Mouse (Mus musculus) right cerebral cortex, adult 18-20 months (tissue): ENCODE data around the gene Camk2g.

Experiments used
- DNase-seq: peaks from one replicate; pipeline ENCODE4 v3.0.0; 2022; ENCODE audit warnings: mixed read lengths

The Camk2g gene

GRCm38 (mm10) chr14:20784708-20785107 is 9.2 kb downstream of the Camk2g start:
- no peak for DNase-seq

- DNase-seq, result no peak
Measured at GRCm38 (mm10) chr14:20783526-20783925, 10.4 kb downstream of the Camk2g start.

- no peak for DNase-seq
Measured at GRCm38 (mm10) chr14:20782860-20783259, 11.0 kb downstream of the Camk2g start.

- no peak for DNase-seq
Measured at GRCm38 (mm10) chr14:20780217-20780616, 13.7 kb downstream of the Camk2g start.

GRCm38 (mm10) chr14:20778496-20778895 is 15.4 kb downstream of the Camk2g start:
- DNase-seq, result peak; percentile 37

GRCm38 (mm10) chr14:20775661-20776060 is 18.2 kb downstream of the Camk2g start:
- no peak for DNase-seq

- no peak for DNase-seq
Measured at GRCm38 (mm10) chr14:20773410-20773809, 20.5 kb downstream of the Camk2g start.

- DNase-seq, result no peak
Measured at GRCm38 (mm10) chr14:20772808-20773207, 21.1 kb downstream of the Camk2g start.

- no peak for DNase-seq
Measured at GRCm38 (mm10) chr14:20771941-20772340, 21.9 kb downstream of the Camk2g start.

GRCm38 (mm10) chr14:20768581-20768980 is 25.3 kb downstream of the Camk2g start:
- DNase-seq, result peak; percentile 38

GRCm38 (mm10) chr14:20767936-20768335 is 26.0 kb downstream of the Camk2g start:
- no peak for DNase-seq

GRCm38 (mm10) chr14:20765642-20766258 is 28.1 kb downstream of the Camk2g start:
- peak; percentile 87 for DNase-seq

- no peak for DNase-seq
Measured at GRCm38 (mm10) chr14:20764942-20765341, 28.9 kb downstream of the Camk2g start.

GRCm38 (mm10) chr14:20758768-20759435 is 35.0 kb downstream of the Camk2g start:
- no peak for DNase-seq

GRCm38 (mm10) chr14:20757370-20757907 is 36.4 kb downstream of the Camk2g start:
- peak; percentile 34 for DNase-seq

GRCm38 (mm10) chr14:20753792-20754191 is 40.1 kb downstream of the Camk2g start:
- no peak for DNase-seq

- no peak for DNase-seq
Measured at GRCm38 (mm10) chr14:20750503-20750902, 43.4 kb downstream of the Camk2g start.

- DNase-seq, result no peak
Measured at GRCm38 (mm10) chr14:20749494-20750051, 44.3 kb downstream of the Camk2g start.

GRCm38 (mm10) chr14:20748388-20748787 is 45.5 kb downstream of the Camk2g start:
- no peak for DNase-seq

GRCm38 (mm10) chr14:20746935-20747334 is 47.0 kb downstream of the Camk2g start:
- no peak for DNase-seq

GRCm38 (mm10) chr14:20743614-20744013 is 50.3 kb downstream of the Camk2g start:
- DNase-seq, result no peak

- DNase-seq, result no peak
Measured at GRCm38 (mm10) chr14:20741301-20741700, 52.6 kb downstream of the Camk2g start.

GRCm38 (mm10) chr14:20738511-20738910 is 55.4 kb downstream of the Camk2g start:
- no peak for DNase-seq

- DNase-seq, result peak; percentile 39
Measured at GRCm38 (mm10) chr14:20737306-20737705, 56.6 kb downstream of the Camk2g start.
